Mouse (Mus musculus) megakaryocyte, embryonic 14.5 days (primary cell): ENCODE results near the gene Lrrc8c. TPM values are rescaled to one million over a fixed set of nuclear protein-coding genes. Genes with fewer than 3 reads are reported as not detected.

Experiments
- H3K27me3 ChIP-seq: replicated peaks from 2 replicates; pipeline ENCODE3; 2012; ENCODE audit warnings: inconsistent platforms
- H3K36me3 ChIP-seq: replicated peaks from 2 replicates; pipeline ENCODE3; 2012; ENCODE audit warnings: low read length, inconsistent platforms, mixed read lengths
- H3K4me1 ChIP-seq: 2 replicates; pipeline ENCODE4 v1.6.1; 2012; ENCODE audit warnings: inconsistent platforms
- H3K4me3 ChIP-seq: replicated peaks from 2 replicates; pipeline ENCODE3; 2012; ENCODE audit warnings: moderate library complexity, mild to moderate bottlenecking, inconsistent platforms
- H3K9me3 ChIP-seq: 2 replicates; pipeline ENCODE4 v1.6.1; 2012; ENCODE audit warnings: inconsistent platforms
- FLI1 ChIP-seq: IDR thresholded peaks from 2 replicates; pipeline ENCODE4 v1.6.1; 2012; ENCODE audit warnings: low read length, inconsistent platforms, mixed read lengths
- GATA1 ChIP-seq: IDR thresholded peaks from 3 replicates; pipeline ENCODE4 v1.6.1; 2012; ENCODE audit warnings: mixed read lengths, low read length, inconsistent platforms, borderline replicate concordance
- polyA plus RNA-seq: library from polyadenylated mRNA; stranded (reverse); fragments of >175 nt; gene quantifications from 2 replicates; pipeline ENCODE4 v1.2.3, GENCODE M21; 2012; ENCODE audit warnings: low replicate concordance; ENCODE audit not compliant: insufficient read depth

Lrrc8c gene
- polyA plus RNA-seq, 1 experiment = 30.7 TPM

- TF ChIP-seq FLI1 (no peak), GATA1 (no peak)
- Histone ChIP-seq H3K4me3 (no peak overlapping the region), H3K4me1 (peaks cover 61% of the 10 kb centered on the region), H3K9me3 (no peaks in the 10 kb centered on the region), H3K27me3 (no peaks in the 10 kb centered on the region), H3K36me3 (peaks cover 86% of the 10 kb centered on the region)
Measured at GRCm38 (mm10) chr5:105588683-105589082, 69.5 kb downstream of the Lrrc8c start.

GRCm38 (mm10) chr5:105589119-105589518 lies 69.9 kb downstream of the Lrrc8c start:
- no peaks in the 10 kb centered on the region for H3K9me3 ChIP-seq
- peaks cover 82% of the 10 kb centered on the region for H3K36me3 ChIP-seq
- TF ChIP-seq FLI1 (no peak), GATA1 (no peak)
- H3K27me3 ChIP-seq = no peaks in the 10 kb centered on the region
- no peak overlapping the region for H3K4me3 ChIP-seq
- H3K4me1 ChIP-seq = peaks cover 56% of the 10 kb centered on the region

GRCm38 (mm10) chr5:105592396-105592795 lies 73.2 kb downstream of the Lrrc8c start:
- no peak overlapping the region for H3K4me3 ChIP-seq
- H3K4me1 ChIP-seq = peaks cover 33% of the 10 kb centered on the region
- no peak for TF ChIP-seq GATA1
- TF ChIP-seq FLI1 = no peak
- peaks cover 75% of the 10 kb centered on the region for H3K36me3 ChIP-seq
- no peaks in the 10 kb centered on the region for H3K27me3 ChIP-seq
- H3K9me3 ChIP-seq = no peaks in the 10 kb centered on the region

GRCm38 (mm10) chr5:105593630-105594029 lies 74.4 kb downstream of the Lrrc8c start:
- H3K27me3 ChIP-seq = no peaks in the 10 kb centered on the region
- no peak for TF ChIP-seq FLI1
- TF ChIP-seq GATA1 = no peak
- H3K4me1 ChIP-seq = peaks cover 25% of the 10 kb centered on the region
- H3K9me3 ChIP-seq = no peaks in the 10 kb centered on the region
- peaks cover 75% of the 10 kb centered on the region for H3K36me3 ChIP-seq
- no peak overlapping the region for H3K4me3 ChIP-seq

GRCm38 (mm10) chr5:105598866-105599265 lies 79.7 kb downstream of the Lrrc8c start:
- H3K4me1 ChIP-seq = peaks cover 39% of the 10 kb centered on the region
- H3K4me3 ChIP-seq = no peak overlapping the region
- peaks cover 49% of the 10 kb centered on the region for H3K36me3 ChIP-seq
- H3K9me3 ChIP-seq = no peaks in the 10 kb centered on the region
- TF ChIP-seq FLI1 (no peak), GATA1 (no peak)
- H3K27me3 ChIP-seq = no peaks in the 10 kb centered on the region

GRCm38 (mm10) chr5:105599315-105599714 lies 80.1 kb downstream of the Lrrc8c start:
- Histone ChIP-seq H3K27me3 (no peaks in the 10 kb centered on the region), H3K9me3 (no peaks in the 10 kb centered on the region), H3K4me3 (no peak overlapping the region), H3K4me1 (peaks cover 39% of the 10 kb centered on the region), H3K36me3 (peaks cover 47% of the 10 kb centered on the region)
- no peak for TF ChIP-seq FLI1
- no peak for TF ChIP-seq GATA1

GRCm38 (mm10) chr5:105600998-105601397 lies 81.8 kb downstream of the Lrrc8c start:
- Histone ChIP-seq H3K36me3 (peaks cover 46% of the 10 kb centered on the region), H3K9me3 (no peaks in the 10 kb centered on the region), H3K4me3 (no peak overlapping the region), H3K4me1 (peaks cover 35% of the 10 kb centered on the region), H3K27me3 (no peaks in the 10 kb centered on the region)
- no peak for TF ChIP-seq FLI1
- no peak for TF ChIP-seq GATA1

- Histone ChIP-seq H3K4me3 (no peak overlapping the region), H3K9me3 (no peaks in the 10 kb centered on the region), H3K4me1 (peaks cover 35% of the 10 kb centered on the region), H3K27me3 (no peaks in the 10 kb centered on the region), H3K36me3 (peaks cover 51% of the 10 kb centered on the region)
- TF ChIP-seq FLI1 (no peak), GATA1 (no peak)
Measured at GRCm38 (mm10) chr5:105602585-105602984, 83.4 kb downstream of the Lrrc8c start.

GRCm38 (mm10) chr5:105605736-105606135 lies 86.5 kb downstream of the Lrrc8c start:
- Histone ChIP-seq H3K9me3 (no peaks in the 10 kb centered on the region), H3K4me3 (no peak overlapping the region), H3K4me1 (peaks cover 17% of the 10 kb centered on the region), H3K27me3 (no peaks in the 10 kb centered on the region), H3K36me3 (peaks cover 60% of the 10 kb centered on the region)
- no peak for TF ChIP-seq FLI1
- no peak for TF ChIP-seq GATA1

GRCm38 (mm10) chr5:105609683-105610082 lies 90.5 kb downstream of the Lrrc8c start:
- TF ChIP-seq GATA1 = no peak
- no peak for TF ChIP-seq FLI1
- Histone ChIP-seq H3K4me3 (no peak overlapping the region), H3K36me3 (peaks cover 63% of the 10 kb centered on the region), H3K9me3 (no peaks in the 10 kb centered on the region), H3K4me1 (peaks cover 21% of the 10 kb centered on the region), H3K27me3 (no peaks in the 10 kb centered on the region)

GRCm38 (mm10) chr5:105613002-105613401 lies 93.8 kb downstream of the Lrrc8c start:
- Histone ChIP-seq H3K27me3 (no peaks in the 10 kb centered on the region), H3K9me3 (no peaks in the 10 kb centered on the region), H3K36me3 (peaks cover 31% of the 10 kb centered on the region), H3K4me1 (peaks cover 35% of the 10 kb centered on the region), H3K4me3 (no peak overlapping the region)
- no peak for TF ChIP-seq FLI1
- TF ChIP-seq GATA1 = no peak
